Mouse (Mus musculus) adipocyte (in vitro differentiated cells): ENCODE data around the gene Slc25a30.

ENCODE experiments used
- DNase-seq: peaks from one replicate; pipeline ENCODE4 v3.0.0-alpha.2; 2016; ENCODE audit warnings: low spot score

Slc25a30 gene

GRCm38 (mm10) chr14:75747960-75748359 is 38.9 kb downstream of the Slc25a30 start:
- DNase-seq, result no peak

- DNase-seq, result no peak
Observed at GRCm38 (mm10) chr14:75741904-75742303, 44.9 kb downstream of the Slc25a30 start.

- no peak for DNase-seq
Observed at GRCm38 (mm10) chr14:75735597-75735996, 51.2 kb downstream of the Slc25a30 start.

GRCm38 (mm10) chr14:75732631-75733030 is 54.2 kb downstream of the Slc25a30 start:
- no peak for DNase-seq

GRCm38 (mm10) chr14:75731361-75731760 is 55.5 kb downstream of the Slc25a30 start:
- no peak for DNase-seq

- no peak for DNase-seq
Observed at GRCm38 (mm10) chr14:75728111-75728510, 58.7 kb downstream of the Slc25a30 start.

GRCm38 (mm10) chr14:75727046-75727445 is 59.8 kb downstream of the Slc25a30 start:
- peak; percentile 60 for DNase-seq

GRCm38 (mm10) chr14:75722816-75723215 is 64.0 kb downstream of the Slc25a30 start:
- no peak for DNase-seq

- peak; percentile 76 for DNase-seq
Observed at GRCm38 (mm10) chr14:75721977-75722563, 64.8 kb downstream of the Slc25a30 start.

GRCm38 (mm10) chr14:75720121-75720520 is 66.7 kb downstream of the Slc25a30 start:
- DNase-seq, result no peak

- no peak for DNase-seq
Observed at GRCm38 (mm10) chr14:75716410-75716809, 70.4 kb downstream of the Slc25a30 start.

- DNase-seq, result peak; percentile 3
Observed at GRCm38 (mm10) chr14:75713661-75714060, 73.2 kb downstream of the Slc25a30 start.

- no peak for DNase-seq
Observed at GRCm38 (mm10) chr14:75712687-75713086, 74.2 kb downstream of the Slc25a30 start.

- DNase-seq, result no peak
Observed at GRCm38 (mm10) chr14:75711731-75712130, 75.1 kb downstream of the Slc25a30 start.
